Mouse (Mus musculus) urinary bladder, postnatal 25 days (tissue): Measurements from ENCODE around the gene Rnf223.
A peak's percentile ranks its signal among the peaks of the same experiment; 100 is the strongest.
"Not testable (repeated sequence)": the region's sequence is repeated elsewhere in the genome, so short reads cannot be mapped to it uniquely, and the experiment has no call there.

Experiments
- DNase-seq: peaks from one replicate; pipeline ENCODE4 v3.0.0; 2022; ENCODE audit warnings: low spot score

Gene Rnf223

DNA sequence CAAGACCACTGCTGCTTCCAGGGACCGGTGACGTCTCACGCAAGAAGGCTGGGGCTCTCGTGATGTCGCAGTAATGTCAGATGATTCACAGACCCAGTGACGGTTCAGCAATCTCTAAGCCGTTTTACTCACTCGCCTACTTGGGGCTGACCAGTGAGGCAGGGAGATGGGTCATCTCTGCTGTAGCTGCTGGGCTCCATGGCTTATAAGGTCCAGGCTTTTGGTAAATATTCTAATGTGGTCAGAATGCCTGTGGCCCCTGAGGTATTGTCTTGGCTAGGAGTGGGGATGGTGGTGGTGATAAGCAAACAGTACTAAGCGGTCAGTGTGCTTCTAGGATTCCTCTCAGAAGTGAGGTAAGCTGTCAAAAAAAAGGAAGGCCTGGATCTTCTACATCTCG is 627 bp downstream of the Rnf223 start:
- DNase-seq = no peak

DNA sequence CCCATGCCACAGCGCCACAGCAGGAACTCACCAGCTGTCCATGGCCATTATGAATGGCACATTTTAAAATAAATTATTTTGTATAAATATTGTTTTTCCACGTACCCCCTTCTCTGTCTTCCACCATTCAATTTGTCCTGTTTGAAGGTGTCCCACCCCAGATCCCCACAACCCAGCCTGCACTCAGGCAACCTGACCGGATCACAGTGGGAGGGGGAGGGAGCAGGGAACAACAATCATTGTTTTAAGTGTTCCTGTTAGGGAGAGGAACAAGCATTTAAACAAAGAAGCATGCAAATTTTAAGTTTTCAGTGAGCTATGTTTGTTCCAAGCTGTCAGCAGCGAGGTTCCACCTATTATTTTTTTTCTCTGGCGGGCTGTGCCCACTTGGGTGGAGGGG is 3.0 kb downstream of the Rnf223 start:
- no peak for DNase-seq

DNA sequence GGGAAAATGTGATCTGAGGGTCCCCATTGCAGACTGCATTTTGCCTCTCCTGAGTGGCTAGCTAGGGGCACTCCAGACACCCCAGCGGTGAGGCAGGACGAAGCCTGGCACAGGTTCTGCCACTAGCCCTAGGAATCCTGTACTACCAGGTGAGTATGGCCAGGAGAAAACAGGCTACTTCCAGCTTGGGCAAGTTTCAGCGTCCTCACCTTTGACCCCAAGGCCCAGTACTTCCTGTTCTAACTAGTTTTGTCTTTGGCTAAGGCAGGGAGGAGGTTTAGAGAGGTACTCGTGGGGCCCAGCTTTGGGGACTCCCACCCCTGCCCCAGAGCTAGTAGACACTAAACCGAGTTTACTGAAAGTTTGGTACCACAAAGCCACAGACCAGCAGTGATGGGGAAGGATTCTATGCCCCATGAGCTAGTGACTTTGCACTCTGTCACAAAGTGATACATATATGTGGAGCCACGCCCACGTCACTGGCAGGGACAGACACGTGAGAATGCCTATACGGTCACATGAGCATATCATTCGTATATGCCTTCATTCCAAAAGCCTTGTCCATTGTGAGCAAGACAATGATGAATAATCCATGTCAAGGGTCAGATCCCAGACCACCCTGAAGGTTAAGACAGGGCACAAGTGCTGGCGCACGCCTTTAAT is 3.8 kb downstream of the Rnf223 start:
- peak; percentile 25 for DNase-seq

DNA sequence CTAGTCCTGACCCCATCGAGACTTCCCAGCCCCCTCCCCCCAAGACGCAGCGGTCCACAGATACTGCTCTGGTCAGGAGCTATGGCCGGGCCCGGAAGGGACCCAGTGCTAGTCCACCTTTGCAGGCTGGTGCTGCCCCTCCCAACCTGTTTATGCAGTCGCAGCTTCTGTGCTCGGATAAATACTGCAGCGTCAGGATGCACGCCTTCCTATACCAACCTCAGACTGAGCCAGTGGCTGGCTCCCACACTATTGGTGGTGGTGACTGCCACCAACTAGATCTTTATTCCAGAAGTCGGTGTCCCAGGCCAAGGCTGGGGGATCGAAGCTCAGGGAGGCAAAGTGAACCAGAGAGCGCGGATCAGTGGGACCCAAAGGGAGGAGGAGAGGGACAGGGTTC is 4.8 kb downstream of the Rnf223 start:
- no peak for DNase-seq

DNA sequence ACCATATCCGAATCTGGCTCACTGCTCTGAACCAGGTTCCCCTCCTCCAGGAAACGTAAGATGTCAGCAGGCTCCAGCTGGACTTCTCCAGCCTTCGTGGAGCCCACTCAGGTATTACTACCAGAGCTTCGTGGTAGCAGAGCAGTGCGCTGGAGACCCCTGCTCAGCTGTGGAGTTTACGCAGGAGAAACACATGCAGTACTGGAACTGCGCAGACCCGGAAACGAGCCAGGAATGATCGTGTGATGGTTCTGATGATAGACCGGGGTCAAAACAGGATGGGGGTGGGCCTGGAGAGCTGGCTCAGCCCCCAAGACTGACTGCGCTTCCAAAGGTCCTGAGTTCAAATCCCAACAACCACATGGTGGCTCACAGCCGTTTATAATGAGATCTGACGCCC is 5.5 kb downstream of the Rnf223 start:
- DNase-seq = no peak

DNA sequence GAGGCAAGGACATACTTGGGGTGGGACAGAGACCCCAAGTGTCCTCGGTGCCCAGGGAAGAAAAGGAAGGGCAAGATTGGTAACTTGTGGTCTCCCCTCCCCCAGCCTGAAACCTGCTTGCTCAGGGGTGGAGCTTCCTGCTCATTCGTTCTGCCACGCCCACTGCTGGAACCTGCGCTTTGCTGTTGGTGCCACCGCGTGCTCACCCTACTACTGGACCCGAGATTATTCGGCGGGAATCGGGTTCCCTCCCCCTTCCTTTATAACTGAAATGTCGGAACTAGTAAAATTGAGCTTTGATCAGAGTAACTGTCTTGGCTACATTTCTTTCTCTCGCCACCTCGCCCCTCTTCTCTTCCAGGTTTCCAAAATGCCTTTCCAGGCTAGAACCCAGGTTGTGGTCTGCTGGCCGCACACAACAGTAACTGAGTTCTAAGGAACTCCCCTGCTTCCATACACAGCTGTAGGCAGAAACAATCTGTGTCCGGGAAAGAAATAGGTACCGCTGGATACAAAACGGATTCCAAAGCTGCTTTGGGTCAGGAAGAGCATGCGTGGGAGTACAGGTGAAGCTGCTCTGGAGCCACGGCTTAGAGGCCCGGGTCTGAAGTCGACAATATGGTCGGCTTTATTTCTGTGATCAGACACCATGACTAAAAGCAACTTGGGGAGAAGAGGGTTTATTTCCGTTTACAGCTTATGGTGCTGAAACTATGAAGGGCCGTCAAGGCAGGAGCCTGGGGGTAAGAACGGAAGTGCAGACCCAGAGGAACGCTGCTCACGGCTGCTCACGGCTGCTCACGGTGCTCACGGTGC is 6.2 kb downstream of the Rnf223 start:
- DNase-seq = no peak

DNA sequence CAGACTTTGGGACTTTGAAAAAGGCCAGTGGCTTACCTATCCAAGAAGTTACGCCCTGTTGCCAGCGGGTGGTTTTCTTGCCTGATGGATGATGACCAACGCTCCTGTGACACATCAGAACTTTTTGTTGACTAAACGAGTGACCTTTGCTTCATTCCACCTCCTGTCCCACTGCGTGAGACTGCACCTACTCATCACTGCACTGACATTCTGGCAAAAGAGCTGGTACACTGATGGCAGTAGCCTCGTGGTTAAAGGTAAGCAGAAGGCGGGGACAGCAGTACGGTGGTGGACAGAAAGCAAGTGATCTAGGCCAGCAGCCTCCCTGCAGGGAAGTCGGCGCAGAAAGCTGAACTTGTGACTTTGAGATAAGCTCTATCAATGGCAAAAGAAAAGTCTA is 20.6 kb downstream of the Rnf223 start:
- DNase-seq = not testable (repeated sequence)

DNA sequence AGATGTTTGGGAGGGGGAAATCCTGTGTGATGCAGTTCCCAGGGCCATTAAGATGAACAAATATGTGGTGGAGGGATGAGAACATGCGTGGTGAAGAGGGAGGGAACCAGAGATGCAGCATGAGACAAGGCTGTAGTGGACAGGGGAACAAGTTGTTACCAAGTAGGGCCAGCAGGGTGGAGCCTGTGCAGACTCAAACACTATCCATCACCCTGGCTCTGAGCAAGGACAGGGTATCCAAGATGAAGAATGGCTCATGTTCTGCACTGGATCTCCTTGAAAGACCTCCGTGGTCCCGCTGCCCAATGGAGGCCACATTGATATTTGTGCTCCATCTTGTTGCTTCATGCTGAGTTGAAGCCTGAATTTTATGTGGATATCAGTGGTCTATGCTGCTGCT is 24.5 kb downstream of the Rnf223 start:
- peak; percentile 1 for DNase-seq

DNA sequence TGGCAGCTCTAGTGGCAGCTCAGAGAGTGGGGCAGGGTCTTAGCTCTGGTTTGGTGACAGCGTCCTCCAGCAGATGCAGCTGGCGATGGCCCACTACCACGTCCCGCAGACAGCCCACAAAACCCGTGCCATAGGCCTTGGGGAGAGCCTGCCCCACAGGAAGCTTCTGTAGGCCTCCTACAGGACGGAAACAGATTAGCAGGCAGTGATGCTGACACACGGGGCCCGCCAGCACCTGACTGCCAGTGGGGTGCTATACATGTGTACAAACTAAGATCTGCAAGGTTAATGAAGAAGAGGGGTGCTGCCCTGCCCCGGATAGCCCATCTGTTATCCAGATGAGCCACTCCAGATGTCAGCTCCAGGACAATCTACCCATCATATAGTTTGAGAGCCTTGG is 36.2 kb downstream of the Rnf223 start:
- no peak for DNase-seq

DNA sequence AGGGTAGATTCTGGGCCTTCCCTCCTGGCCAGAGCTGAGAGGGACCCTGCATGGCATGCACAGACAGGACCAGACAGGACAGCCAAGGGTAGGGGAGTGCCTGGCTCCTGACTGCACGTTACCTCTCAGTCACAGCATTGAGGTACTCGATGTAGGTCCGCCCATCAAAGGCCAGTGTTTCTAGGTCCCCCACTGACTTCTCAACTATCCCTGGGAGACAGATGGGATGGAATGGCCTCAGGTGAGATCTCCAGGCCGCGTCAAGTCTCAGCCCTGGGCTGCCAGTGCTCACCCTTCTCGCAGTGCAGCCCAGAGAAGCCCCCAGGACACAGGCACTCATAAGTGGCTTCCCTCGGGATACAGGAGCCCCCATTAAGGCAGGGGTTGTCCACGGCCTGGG is 38.3 kb downstream of the Rnf223 start:
- no peak for DNase-seq

DNA sequence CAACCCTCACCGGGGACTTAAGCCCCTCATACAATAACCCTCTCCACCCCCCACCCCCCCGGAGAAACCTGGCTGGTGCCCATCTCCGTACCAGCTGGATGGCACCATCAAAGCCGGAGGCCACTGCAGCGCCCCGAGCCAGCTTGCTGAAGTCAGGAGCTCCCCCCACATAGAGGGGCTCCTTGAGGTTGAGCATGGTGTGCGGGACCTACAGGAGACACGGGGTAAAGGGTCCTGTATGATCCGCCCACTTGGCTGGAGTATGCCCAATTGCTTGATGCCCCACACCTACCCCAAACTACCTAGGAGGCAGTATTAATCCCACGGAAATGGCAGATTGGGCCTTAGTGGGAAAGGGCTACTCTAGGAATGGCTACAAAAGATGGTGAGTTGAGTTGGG is 38.8 kb downstream of the Rnf223 start:
- no peak for DNase-seq

DNA sequence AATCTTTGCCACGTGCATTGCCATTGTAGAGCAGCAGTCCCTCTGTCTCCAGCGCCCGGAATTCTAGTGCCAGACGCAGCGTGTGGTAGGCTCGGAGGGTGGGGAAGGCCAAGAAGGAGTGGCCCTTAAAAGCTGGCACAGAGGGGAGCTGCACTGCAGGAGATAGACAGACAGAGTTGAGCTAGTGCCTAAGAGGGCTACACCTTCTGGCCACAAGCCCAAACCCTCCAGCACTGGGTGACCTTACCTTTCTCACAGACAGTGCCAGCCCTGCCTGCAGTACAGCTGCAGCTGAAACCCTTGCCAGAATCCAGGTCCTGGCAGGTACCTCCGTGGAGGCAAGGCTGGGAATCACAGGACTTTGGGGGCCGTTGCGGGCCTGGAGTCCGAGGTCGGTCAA is 41.5 kb downstream of the Rnf223 start:
- DNase-seq = no peak

DNA sequence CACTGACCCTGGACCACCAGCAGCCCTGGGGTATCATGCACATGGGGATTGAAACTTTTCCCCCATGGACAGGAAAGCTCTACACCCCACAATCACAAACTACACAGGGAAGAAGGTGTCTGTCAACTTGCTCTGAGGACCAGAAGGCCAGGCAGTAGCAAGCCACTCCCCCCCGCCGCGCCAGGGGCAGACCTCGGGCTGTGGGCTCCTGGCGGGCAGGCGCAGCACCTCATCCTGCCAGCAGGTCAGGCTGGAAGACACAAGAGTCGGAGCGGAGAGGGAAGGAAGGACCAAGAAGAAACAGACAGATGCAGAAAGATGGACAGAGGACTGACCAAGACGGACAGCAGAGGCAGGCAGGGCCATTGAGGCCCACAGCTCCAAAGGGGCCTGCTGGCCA is 47.3 kb downstream of the Rnf223 start:
- no peak for DNase-seq
